Comparison of ENCODE assay signal across 11 mouse cellular contexts in the genomic region with DNA sequence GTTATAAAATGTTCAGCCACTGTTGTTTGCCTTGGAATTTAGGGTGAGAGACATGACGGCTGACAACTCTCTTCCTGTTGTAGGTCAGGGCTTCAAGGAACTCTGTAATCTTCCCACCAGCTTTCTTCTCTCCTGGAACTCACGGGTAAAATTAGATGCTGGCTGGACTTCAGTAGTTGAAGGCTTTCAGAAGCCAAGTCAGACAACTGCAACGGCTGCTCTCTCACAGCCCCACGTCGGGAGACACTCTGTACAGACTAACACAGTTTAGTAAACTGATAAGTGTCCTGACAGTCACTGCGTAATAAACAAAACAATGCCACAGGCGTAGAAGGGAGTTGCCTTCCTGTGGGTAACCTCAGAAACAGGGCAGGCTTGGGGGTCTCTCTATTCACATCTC.
DNase-seq lines count a peak whose midpoint lies in the region; ATAC-seq and TF ChIP-seq lines count a peak whose summit lies in the region.
"Had no signal": no experiment of that assay in that cellular context is flagged by ENCODE, and none has a peak within 500 bp of the region (broad histone marks: within the 10 kb centered on the region; RNA-seq: fewer than 3 reads in every experiment).

No protein-coding gene starts in this region.

- no peak overlapping the region for H3K4me2 ChIP-seq in hindbrain, embryonic 11.5 days (replicated peaks; ENCODE audit: low read depth, low read length)
- H3K4me2 ChIP-seq in hindbrain, embryonic 12.5 days (replicated peaks): no peak overlapping the region
- H3K4me2 ChIP-seq in heart, embryonic 11.5 days: peak overlapping the region; percentile 35; the same call in 1 of the 2 replicates
- no peak overlapping the region for H3K4me2 ChIP-seq in liver, postnatal 0 days (ENCODE audit: low read depth, low read length)
- H3K4me2 ChIP-seq: hindbrain, embryonic 15.5 days had no signal

- H3K27me3 ChIP-seq in hindbrain, embryonic 11.5 days (ENCODE audit: control insufficient read depth, insufficient read depth, low read length): no peaks in the 10 kb centered on the region
- H3K27me3 ChIP-seq in hindbrain, embryonic 12.5 days: peaks cover 8% of the 10 kb centered on the region
- H3K27me3 ChIP-seq in heart, embryonic 11.5 days (ENCODE audit: control insufficient read depth, insufficient read depth, low read length): no peaks in the 10 kb centered on the region
- no peaks in the 10 kb centered on the region for H3K27me3 ChIP-seq in liver, postnatal 0 days (ENCODE audit: insufficient read depth, low read length)
- H3K27me3 ChIP-seq: hindbrain, embryonic 15.5 days had no signal

- H3K4me1 ChIP-seq in hindbrain, embryonic 11.5 days (replicated peaks; ENCODE audit: control insufficient read depth, insufficient read depth, low read length): peaks cover 7% of the 10 kb centered on the region
- H3K4me1 ChIP-seq in hindbrain, embryonic 12.5 days: peaks cover 30% of the 10 kb centered on the region
- H3K4me1 ChIP-seq in heart, embryonic 11.5 days (ENCODE audit: control insufficient read depth, insufficient read depth, low read length): peaks cover 32% of the 10 kb centered on the region
- H3K4me1 ChIP-seq in liver, postnatal 0 days (ENCODE audit: insufficient read depth): peaks cover 2% of the 10 kb centered on the region; the same call in 1 of the 2 replicates

- no peak overlapping the region for H3K4me3 ChIP-seq in hindbrain, embryonic 11.5 days (ENCODE audit: low read depth, low read length)
- H3K4me3 ChIP-seq in hindbrain, embryonic 12.5 days: no peak overlapping the region
- H3K4me3 ChIP-seq in heart, embryonic 11.5 days (ENCODE audit: low read depth, low read length): no peak overlapping the region
- H3K4me3 ChIP-seq in liver, postnatal 0 days (ENCODE audit: low read depth, low read length): no peak overlapping the region
- H3K4me3 ChIP-seq: hindbrain, embryonic 15.5 days had no signal

- TF ChIP-seq EP300 in liver, postnatal 0 days (IDR thresholded peaks at IDR 0.05; ENCODE audit: low read depth): 0 out of 2 replicates have a peak, but pooled peaks have one; percentile 23

- H3K9ac ChIP-seq in hindbrain, embryonic 11.5 days (ENCODE audit: low read depth, low read length): no peak overlapping the region
- no peak overlapping the region for H3K9ac ChIP-seq in hindbrain, embryonic 12.5 days
- H3K9ac ChIP-seq in heart, embryonic 11.5 days (ENCODE audit: low read depth, low read length): peak overlapping the region; percentile 18; the same call in 1 of the 2 replicates
- H3K9ac ChIP-seq in liver, postnatal 0 days (replicated peaks): no peak overlapping the region
- H3K9ac ChIP-seq: hindbrain, embryonic 15.5 days had no signal

- peak overlapping the region; percentile 75 for H3K27ac ChIP-seq in hindbrain, embryonic 11.5 days (ENCODE audit: low read depth, low read length)
- no peak overlapping the region for H3K27ac ChIP-seq in hindbrain, embryonic 12.5 days
- no peak overlapping the region for H3K27ac ChIP-seq in heart, embryonic 11.5 days (ENCODE audit: low read depth, low read length)
- peak overlapping the region; percentile 29; the same call in 1 of the 2 replicates for H3K27ac ChIP-seq in liver, postnatal 0 days (ENCODE audit: low read depth)
- H3K27ac ChIP-seq: hindbrain, embryonic 15.5 days had no signal

- no peak for TF ChIP-seq CTCF in liver, postnatal 0 days (IDR thresholded peaks at IDR 0.05; ENCODE audit: low read depth)

- WGBS in hindbrain, embryonic 11.5 days: 30% methylated on average over 7 of the region's 7 CpGs
- WGBS in hindbrain, embryonic 12.5 days: 30% methylated on average over 7 of the region's 7 CpGs
- WGBS in heart, embryonic 11.5 days (ENCODE audit: insufficient replicate concordance): 9% methylated on average over 7 of the region's 7 CpGs
- 36% methylated on average over 7 of the region's 7 CpGs for WGBS in liver, postnatal 0 days (ENCODE audit: insufficient replicate concordance)

- DNase-seq in hindbrain, embryonic 11.5 days (ENCODE audit: low spot score): no peak
- peak; percentile 27 for DNase-seq in brain, adult 2 months (ENCODE audit: low read depth, low spot score)
- DNase-seq in liver, postnatal 0 days: no peak
- no peak for DNase-seq in adrenal gland, postnatal 36 days
- DNase-seq in right cerebral cortex, postnatal 14 days: no peak
- DNase-seq in urinary bladder, postnatal 25 days (ENCODE audit: low spot score): no peak
- DNase-seq: cerebellum, adult 8-10 months had no signal

- ATAC-seq in hindbrain, embryonic 11.5 days (ENCODE audit: low FRiP score): no peak
- no peak for ATAC-seq in hindbrain, embryonic 12.5 days (ENCODE audit: low FRiP score)
- ATAC-seq in heart, embryonic 11.5 days (replicated peaks; ENCODE audit: insufficient number of reproducible peaks, low FRiP score, low TSS enrichment): no peak
- ATAC-seq in liver, postnatal 0 days: peak; percentile 70
- ATAC-seq: activated CD4-positive, CD25-positive, alpha-beta regulatory T cell, adult 4 months had no signal

- H3K9me3 ChIP-seq in hindbrain, embryonic 11.5 days (ENCODE audit: control insufficient read depth, low read length): no peaks in the 10 kb centered on the region
- H3K9me3 ChIP-seq in hindbrain, embryonic 12.5 days (replicated peaks): no peaks in the 10 kb centered on the region
- no peaks in the 10 kb centered on the region for H3K9me3 ChIP-seq in heart, embryonic 11.5 days (replicated peaks; ENCODE audit: control insufficient read depth, low read length)
- no peaks in the 10 kb centered on the region for H3K9me3 ChIP-seq in liver, postnatal 0 days (ENCODE audit: low read length)
- H3K9me3 ChIP-seq: hindbrain, embryonic 15.5 days had no signal

- H3K36me3 ChIP-seq in hindbrain, embryonic 11.5 days (ENCODE audit: control insufficient read depth, insufficient read depth, low read length): no peaks in the 10 kb centered on the region
- no peaks in the 10 kb centered on the region for H3K36me3 ChIP-seq in hindbrain, embryonic 12.5 days
- H3K36me3 ChIP-seq in heart, embryonic 11.5 days (ENCODE audit: control insufficient read depth, insufficient read depth, low read length): no peaks in the 10 kb centered on the region
- no peaks in the 10 kb centered on the region for H3K36me3 ChIP-seq in liver, postnatal 0 days (replicated peaks; ENCODE audit: insufficient read depth, low read length)
- H3K36me3 ChIP-seq: hindbrain, embryonic 15.5 days had no signal

Comparison
In these comparisons a context has a peak if more than half of its experiments do, and no peak if none do; other contexts are left out.
1. H3K27ac ChIP-seq: peak in hindbrain, embryonic 11.5 days (single experiment) and liver, postnatal 0 days (single experiment); none in hindbrain, embryonic 12.5 days (single experiment) and heart, embryonic 11.5 days (single experiment).